Mouse (Mus musculus): Measurements from ENCODE around the gene Tceal5.
A peak's percentile ranks its signal among the peaks of the same experiment; 100 is the strongest.

Tceal5 gene

GRCm38 (mm10) chrX:136171189-136172117, 32.2 kb downstream of the Tceal5 start:
- peak; percentile 60 for DNase-seq (ENCODE audit: low spot score)

DNA sequence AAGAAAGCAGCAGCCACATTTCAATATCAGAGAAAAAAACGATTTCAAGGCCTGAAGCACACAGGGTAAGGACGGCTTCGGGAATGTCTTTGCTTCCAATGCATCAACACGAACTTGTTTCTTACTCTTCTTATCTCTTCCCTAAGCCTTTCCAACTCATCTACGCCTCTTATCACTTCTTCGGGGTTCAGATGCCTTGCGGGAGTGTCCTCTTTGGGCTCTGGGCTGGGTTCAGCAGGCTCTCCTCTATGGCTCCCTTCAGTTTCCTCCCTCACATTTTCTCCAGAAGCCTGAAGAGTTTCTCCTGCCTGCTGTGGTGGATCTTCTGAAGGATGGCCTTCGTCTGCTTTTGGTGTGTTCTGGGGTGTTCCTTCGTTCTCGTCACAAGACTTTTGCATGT, 33.1 kb downstream of the Tceal5 start:
- no peak for DNase-seq (ENCODE audit: low spot score)

Measured in testis, postnatal 14 days (tissue).